Mouse (Mus musculus): ENCODE measurements around the gene Xpc. TPM values are rescaled to one million over a fixed set of nuclear protein-coding genes. Genes with fewer than 3 reads are reported as not detected.

Gene Xpc
- total RNA-seq, 2 experiments from 2014 or later, result 6.5 to 7.2 TPM

Other genes starting within 250 kb of the Xpc start
- not detected for gene Wnt7a, start 104.5 kb downstream of the Xpc start, total RNA-seq (2021)
- 1 to 10 TPM; 8.2 TPM for gene Chchd4, start 42.3 kb downstream of the Xpc start, total RNA-seq (2021)
- 10 to 100 TPM; 25.2 to 31.1 TPM for gene Tmem43, start 42.2 kb downstream of the Xpc start, total RNA-seq (2021)
- gene Lsm3, start within 50 bp of the Xpc start, total RNA-seq (2021), result 10 to 100 TPM; 25.7 to 28.9 TPM
- 10 to 100 TPM; 66.3 to 70.0 TPM for gene Slc6a6, start 168.2 kb upstream of the Xpc start, total RNA-seq (2021)

Data from gastrocnemius, postnatal 36 days (tissue).